Mouse (Mus musculus): Measurements from ENCODE around the gene Dnph1.
"Not testable (repeated sequence)": the region's sequence is repeated elsewhere in the genome, so short reads cannot be mapped to it uniquely, and the experiment has no call there.

Dnph1 gene

GRCm38 (mm10) chr17:46496623-46497434 is at the start of gene Dnph1:
Dnph1 (plus strand) TSS chr17:46496711.
- DNase-seq: peak; percentile 23 to 44

GRCm38 (mm10) chr17:46452683-46453082 is 43.8 kb upstream of the Dnph1 start:
- DNase-seq: no peak

- DNase-seq: no peak
Measured at GRCm38 (mm10) chr17:46453302-46453948, 43.1 kb upstream of the Dnph1 start.

DNA sequence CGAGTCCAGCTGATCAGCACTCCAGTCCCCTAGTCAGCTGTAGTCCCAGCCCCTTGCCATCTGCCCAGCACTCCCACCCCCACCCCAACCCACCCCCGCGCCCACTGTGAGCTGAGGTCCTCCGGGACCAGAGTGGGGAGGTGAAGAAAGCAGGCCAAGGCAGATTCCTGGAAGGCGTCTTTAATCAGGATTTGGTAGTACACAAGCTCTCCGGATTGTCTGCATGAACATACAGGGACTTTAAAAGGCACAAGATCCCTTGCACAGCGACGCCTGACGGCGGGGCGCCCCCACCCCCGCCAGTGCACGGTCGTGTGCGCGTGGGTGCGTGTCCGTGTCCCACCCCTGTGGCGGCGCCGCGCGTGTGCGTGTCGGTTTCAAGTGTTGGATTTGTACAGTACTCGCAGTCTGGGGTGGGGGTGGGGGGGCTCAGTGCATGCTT is 42.5 kb upstream of the Dnph1 start:
- DNase-seq: no peak

DNA sequence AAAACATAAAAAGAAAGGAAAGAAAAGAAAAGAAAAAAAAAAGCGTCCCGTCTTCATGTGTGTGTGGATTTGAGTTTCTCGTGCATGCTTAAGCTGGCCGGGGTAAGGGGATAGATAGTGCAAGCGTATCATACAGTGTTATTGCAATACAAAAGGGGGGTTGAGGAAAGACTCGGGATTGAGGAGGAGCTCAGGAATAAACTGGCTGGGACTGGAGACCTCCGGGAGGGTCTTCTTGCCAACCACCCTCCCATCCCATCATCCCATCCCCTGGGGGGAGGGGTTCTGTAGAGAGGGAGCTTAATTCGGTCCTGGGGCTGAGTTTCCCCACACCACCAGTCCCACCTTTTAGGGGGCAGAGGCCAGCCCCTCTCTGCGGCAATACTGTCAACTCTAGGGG is 42.0 kb upstream of the Dnph1 start:
- no peak for DNase-seq

GRCm38 (mm10) chr17:46455110-46455691 is 41.3 kb upstream of the Dnph1 start:
- DNase-seq: no peak

DNA sequence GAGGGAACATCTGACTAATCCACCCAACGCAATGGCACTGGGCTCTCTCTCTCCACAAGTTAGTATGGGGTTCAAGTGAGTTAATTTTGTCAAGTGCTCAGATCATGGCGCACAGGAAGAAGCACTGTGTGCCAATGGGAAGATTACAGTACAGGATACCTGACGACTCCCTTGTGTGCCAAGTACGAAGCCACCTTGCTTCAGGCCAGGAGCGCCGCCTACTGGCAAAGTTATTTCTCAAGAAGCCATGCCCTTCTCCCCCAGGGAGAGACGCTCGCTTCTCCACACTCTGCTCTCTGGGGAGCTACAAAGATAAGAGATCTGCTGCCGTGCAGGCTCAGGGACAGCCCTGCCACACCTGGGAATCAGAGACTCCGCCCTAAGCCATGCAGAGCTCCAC is 38.7 kb upstream of the Dnph1 start:
- DNase-seq: peak; percentile 26 to 66

DNA sequence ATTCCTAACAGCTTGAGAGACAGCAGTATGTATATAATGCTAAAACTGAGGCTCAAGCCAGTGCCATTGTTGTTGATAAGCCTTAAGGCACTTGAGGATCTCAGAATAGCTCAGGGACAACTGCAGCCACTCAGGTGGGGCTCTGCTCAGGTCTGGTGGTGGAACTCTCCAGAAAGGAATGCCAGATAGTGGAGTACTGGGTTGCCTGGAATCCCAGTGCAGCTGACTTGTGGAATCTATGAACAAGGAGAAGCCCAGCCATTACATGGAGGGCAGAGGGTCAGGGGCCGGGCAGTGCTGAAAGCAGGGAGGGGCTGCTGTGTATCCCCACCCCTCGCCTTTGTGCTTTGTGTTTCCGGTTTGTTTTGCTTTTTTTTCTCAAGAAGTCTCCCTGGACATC is 38.1 kb upstream of the Dnph1 start:
- DNase-seq: no peak

DNA sequence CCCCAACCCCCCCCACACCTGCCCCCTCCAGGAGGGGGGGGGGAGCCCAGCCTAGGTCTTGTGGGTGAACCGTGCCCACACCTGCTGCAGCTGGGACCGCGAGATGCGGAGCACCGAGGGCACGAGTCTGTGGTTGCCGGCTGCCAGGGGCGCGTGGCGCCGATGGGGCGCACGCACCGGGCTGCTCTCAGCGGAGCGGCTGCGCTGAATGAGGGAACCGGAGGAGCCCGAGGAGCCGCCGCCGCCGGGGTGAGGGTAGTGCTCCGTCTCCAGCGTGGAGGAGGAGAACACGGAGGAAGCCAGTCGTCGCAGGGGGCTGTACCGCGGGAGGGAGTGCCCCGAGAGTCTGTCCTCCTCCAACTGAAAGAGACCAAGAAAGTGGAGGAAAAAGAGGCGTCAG is 35.8 kb upstream of the Dnph1 start:
- no peak for DNase-seq

DNA sequence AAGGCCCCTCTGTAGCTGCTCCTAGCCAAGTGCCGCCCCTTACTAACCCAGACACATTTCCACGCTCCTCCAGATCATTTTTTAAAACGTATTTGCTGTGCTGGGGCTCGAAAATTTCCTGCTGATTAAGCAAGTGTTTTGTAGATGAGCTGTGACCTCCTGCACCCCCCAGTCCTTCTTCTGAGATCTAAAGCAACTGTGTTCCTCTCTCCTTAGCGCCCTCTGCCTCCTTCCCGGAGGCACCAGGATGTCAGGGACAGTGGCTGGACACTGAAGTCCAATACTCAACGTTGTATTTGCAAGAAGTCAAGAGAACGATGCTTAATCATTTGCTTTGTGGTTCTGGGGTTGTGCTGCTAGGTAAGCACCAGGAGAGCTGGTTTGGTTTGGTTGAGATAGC is 35.2 kb upstream of the Dnph1 start:
- no peak for DNase-seq

GRCm38 (mm10) chr17:46462226-46462625 is 34.3 kb upstream of the Dnph1 start:
- DNase-seq: no peak

DNA sequence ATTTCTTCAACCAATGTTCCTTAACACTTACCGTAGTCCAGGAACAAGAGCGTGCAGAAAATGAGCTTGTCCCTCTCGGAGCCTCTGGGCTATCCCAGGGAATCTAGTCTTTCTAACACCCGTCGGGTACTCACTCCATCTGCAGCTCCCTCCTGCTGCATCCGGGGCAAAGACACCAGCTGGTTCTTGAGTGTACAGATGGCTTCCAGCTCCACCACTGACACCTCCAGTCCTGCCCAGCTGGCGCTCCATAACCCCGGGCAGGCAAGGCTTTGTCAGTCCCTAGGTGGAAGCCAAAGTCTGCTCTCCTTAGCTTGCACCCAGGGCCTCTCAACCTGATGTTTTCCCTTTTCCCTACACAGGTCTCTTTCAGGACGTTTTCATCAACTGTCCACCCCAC is 28.7 kb upstream of the Dnph1 start:
- no peak for DNase-seq

DNA sequence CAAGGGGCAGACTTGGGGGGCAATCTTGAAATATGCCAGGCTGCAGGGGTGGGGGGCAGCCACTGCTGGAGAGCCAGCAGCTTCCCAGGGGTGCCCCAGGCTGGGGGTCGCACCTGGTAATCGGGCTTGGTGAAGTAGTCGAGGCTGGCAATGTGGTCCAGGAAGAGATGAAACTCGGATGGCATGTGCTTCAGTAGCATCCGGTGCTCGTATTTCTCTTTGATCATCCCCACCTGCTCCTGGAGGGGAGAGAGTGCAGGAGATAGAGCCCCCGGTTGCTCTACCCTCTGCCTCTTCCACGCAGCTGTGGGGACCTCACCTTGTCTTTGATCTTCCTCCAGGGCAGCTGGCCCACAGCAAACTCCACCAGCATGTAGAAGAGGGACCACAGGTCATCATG is 19.9 kb upstream of the Dnph1 start:
- no peak for DNase-seq

- DNase-seq: no peak
Measured at GRCm38 (mm10) chr17:46477286-46477685, 19.2 kb upstream of the Dnph1 start.

GRCm38 (mm10) chr17:46483561-46484001 is 12.9 kb upstream of the Dnph1 start:
- DNase-seq: peak in 1 of 2 experiments; percentile 19

- DNase-seq: peak in 1 of 2 experiments; percentile 42
Measured at GRCm38 (mm10) chr17:46484021-46484431, 12.5 kb upstream of the Dnph1 start.

- peak; percentile 15 to 39 for DNase-seq
Measured at GRCm38 (mm10) chr17:46484461-46484875, 12.0 kb upstream of the Dnph1 start.

DNA sequence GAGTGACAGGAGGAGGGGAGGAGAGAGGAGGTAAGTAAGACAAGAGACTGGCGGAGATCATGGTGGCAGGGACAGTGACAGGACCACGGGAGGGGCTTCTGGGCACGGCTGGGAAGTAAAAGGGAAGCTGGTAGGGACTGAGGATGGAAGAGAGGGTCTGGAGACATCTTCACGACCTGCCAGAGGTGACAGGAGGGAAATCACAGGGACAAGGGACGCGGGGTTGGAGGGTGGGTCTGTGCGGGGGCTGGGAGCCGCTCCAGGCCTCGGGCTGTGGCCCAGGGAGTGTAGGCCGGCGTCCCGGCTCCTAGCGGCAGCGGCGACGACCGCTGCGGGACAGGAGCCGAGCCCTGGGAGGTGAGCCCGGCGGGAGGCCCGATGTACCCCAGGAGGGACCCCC is 9.5 kb upstream of the Dnph1 start:
- DNase-seq: no peak

DNA sequence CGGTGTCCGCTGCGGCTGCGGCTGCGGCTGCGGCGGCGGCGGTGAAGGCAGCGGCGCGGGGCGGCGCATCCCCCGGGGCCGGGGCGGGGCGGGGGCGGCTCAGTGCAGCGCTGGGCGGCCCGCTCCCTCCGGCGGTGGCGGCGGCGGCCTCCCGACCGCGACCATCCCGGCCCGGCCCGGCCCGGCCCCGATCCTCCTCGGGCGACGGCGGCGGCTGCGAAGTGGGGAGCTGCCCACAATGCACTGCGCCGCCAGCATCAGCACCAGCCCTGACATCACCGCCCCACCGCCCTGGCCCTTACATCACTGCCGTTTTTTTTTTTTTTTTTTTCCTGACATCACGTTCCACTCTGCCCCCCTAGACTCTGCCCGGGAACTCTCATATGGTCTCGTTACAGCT is 9.1 kb upstream of the Dnph1 start, which contains the start of gene Ttbk1:
TSS of gene Ttbk1 (minus strand) at position 245 of the 400 bp plus-strand sequence.
- DNase-seq: peak in 1 of 2 experiments; percentile 8

GRCm38 (mm10) chr17:46495486-46495885 is 1.0 kb upstream of the Dnph1 start:
- DNase-seq: no peak

GRCm38 (mm10) chr17:46496081-46496480 is 430 bp upstream of the Dnph1 start:
- DNase-seq: not testable (repeated sequence)

- DNase-seq: no peak
Measured at GRCm38 (mm10) chr17:46497956-46498355, 1.4 kb downstream of the Dnph1 start.

DNA sequence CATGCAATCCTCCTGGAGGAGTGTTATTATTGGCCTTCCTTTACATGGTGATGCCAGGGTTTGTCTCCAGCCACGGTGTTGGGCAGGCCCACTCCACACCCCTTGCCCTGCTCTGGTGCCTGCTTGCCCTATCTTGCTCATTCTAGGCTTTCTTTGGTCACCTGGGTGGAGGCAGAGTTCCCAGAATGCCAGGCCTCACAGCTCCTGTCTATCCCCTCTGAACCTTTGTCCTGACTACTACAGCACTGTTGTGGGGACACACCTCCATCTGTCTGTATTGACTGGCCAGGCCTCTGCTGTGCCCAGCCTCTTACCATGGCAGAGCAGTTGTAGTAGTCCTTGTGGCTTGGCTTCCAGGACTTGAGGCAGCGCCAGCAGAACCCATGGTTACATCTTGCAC is 6.3 kb downstream of the Dnph1 start:
- DNase-seq: no peak

Data from spleen, adult 18-20 months (tissue).